ENCODE assay signal across 26 mouse cellular contexts in genomic region chr4:87472787-87473186, GRCm38 (mm10).
DNase-seq lines count a peak whose midpoint lies in the region; ATAC-seq and TF ChIP-seq lines count a peak whose summit lies in the region.
"Had no signal": no experiment of that assay in that cellular context is flagged by ENCODE, and none has a peak within 500 bp of the region (broad histone marks: within the 10 kb centered on the region; RNA-seq: fewer than 3 reads in every experiment).

No protein-coding gene starts in this region.

- 52% methylated on average over 1 of the region's 1 CpGs for WGBS in forebrain, embryonic 11.5 days
- 73% methylated on average over 1 of the region's 1 CpGs for WGBS in forebrain, embryonic 10.5 days
- WGBS in lung, embryonic 16.5 days, result 41% methylated on average over 1 of the region's 1 CpGs
- 55% methylated on average over 1 of the region's 1 CpGs for WGBS in lung, adult 2 months

- no peak for DNase-seq in forebrain, embryonic 11.5 days (ENCODE audit: low spot score)
- no peak for DNase-seq in forebrain, embryonic 10.5 days (ENCODE audit: extremely low spot score, low spot score)
- no peak for DNase-seq in lung, adult 2 months
- peak; percentile 69 for DNase-seq in brain, embryonic 14.5 days (ENCODE audit: low read depth)
- no peak for DNase-seq in thymus, postnatal 10 days (ENCODE audit: low spot score in 2 of 2)
- DNase-seq in layer of hippocampus, postnatal 25 days (ENCODE audit: extremely low spot score in 1 of 2, low spot score in 1 of 2), result no peak
- DNase-seq: adrenal gland, postnatal 14 days; cerebellum, adult 9-10 months; gastrocnemius, adult 2 months; heart, postnatal 4 days; kidney, postnatal 4 days; left cerebral cortex, postnatal 4 days; right cerebral cortex, adult 18-20 months; right cerebral cortex, postnatal 4 days; thymus, postnatal 4 days had no signal

- 0 out of 2 replicates have a peak, but pooled peaks have one; percentile 24 for ATAC-seq in forebrain, embryonic 11.5 days (replicated peaks; ENCODE audit: low FRiP score)
- 0 out of 2 replicates have a peak, but pooled peaks have one; percentile 20 for ATAC-seq in lung, embryonic 16.5 days (ENCODE audit: low read depth)
- no peak for ATAC-seq in activated CD4-positive, CD25-positive, alpha-beta regulatory T cell, adult 4 months
- ATAC-seq: hindbrain, embryonic 16.5 days; Patski had no signal

- H3K9me3 ChIP-seq in forebrain, embryonic 11.5 days (ENCODE audit: control insufficient read depth, low read length), result no peaks in the 10 kb centered on the region
- H3K9me3 ChIP-seq in forebrain, embryonic 10.5 days, result no peaks in the 10 kb centered on the region
- no peaks in the 10 kb centered on the region for H3K9me3 ChIP-seq in lung, embryonic 16.5 days (ENCODE audit: control insufficient read depth, low read length)
- H3K9me3 ChIP-seq: G1E; heart, embryonic 10.5 days; limb, embryonic 15.5 days; lung, embryonic 15.5 days; stomach, embryonic 15.5 days had no signal

- H3K27ac ChIP-seq in forebrain, embryonic 11.5 days (ENCODE audit: low read depth, low read length), result no peak overlapping the region
- no peak overlapping the region for H3K27ac ChIP-seq in forebrain, embryonic 10.5 days
- peak overlapping the region; percentile 34; the same call in 1 of the 2 replicates for H3K27ac ChIP-seq in lung, embryonic 16.5 days (ENCODE audit: low read length)
- H3K27ac ChIP-seq: gastrocnemius, adult 2 months; heart, embryonic 10.5 days; limb, embryonic 15.5 days; liver, embryonic 14.5 days; lung, embryonic 15.5 days; stomach, embryonic 15.5 days had no signal

- no peak for TF ChIP-seq CTCF in lung, adult 2 months (IDR thresholded peaks at IDR 0.05; ENCODE audit: insufficient read depth, low read length)
- TF ChIP-seq CTCF in brain, embryonic 14.5 days (IDR thresholded peaks at IDR 0.05; ENCODE audit: borderline replicate concordance, extremely low read depth, insufficient read depth, insufficient read length), result no peak

- H3K4me1 ChIP-seq in forebrain, embryonic 11.5 days (replicated peaks; ENCODE audit: control insufficient read depth, insufficient read depth, low read length), result no peaks in the 10 kb centered on the region
- H3K4me1 ChIP-seq in forebrain, embryonic 10.5 days, result peaks cover 24% of the 10 kb centered on the region
- H3K4me1 ChIP-seq in lung, embryonic 16.5 days (replicated peaks; ENCODE audit: control insufficient read depth, insufficient read depth, low read length), result peaks cover 9% of the 10 kb centered on the region; the same call in 1 of the 2 replicates
- peaks cover 7% of the 10 kb centered on the region; the same call in 1 of the 2 replicates for H3K4me1 ChIP-seq in lung, adult 2 months (ENCODE audit: control insufficient read depth, insufficient read depth, low read length)
- H3K4me1 ChIP-seq: heart, embryonic 10.5 days; stomach, embryonic 15.5 days had no signal

- no peak overlapping the region for H3K4me2 ChIP-seq in forebrain, embryonic 11.5 days (ENCODE audit: low read depth, low read length, severe bottlenecking)
- no peak overlapping the region for H3K4me2 ChIP-seq in lung, embryonic 16.5 days (ENCODE audit: low read depth, low read length)
- H3K4me2 ChIP-seq: limb, embryonic 15.5 days; lung, embryonic 15.5 days; midbrain, embryonic 11.5 days; stomach, embryonic 15.5 days had no signal

- no peaks in the 10 kb centered on the region for H3K36me3 ChIP-seq in forebrain, embryonic 11.5 days (ENCODE audit: control insufficient read depth, insufficient read depth, low read length)
- no peaks in the 10 kb centered on the region for H3K36me3 ChIP-seq in forebrain, embryonic 10.5 days (replicated peaks)
- no peaks in the 10 kb centered on the region for H3K36me3 ChIP-seq in lung, embryonic 16.5 days (ENCODE audit: control insufficient read depth, insufficient read depth, low read length)
- H3K36me3 ChIP-seq: G1E; heart, embryonic 10.5 days; limb, embryonic 15.5 days; lung, embryonic 15.5 days; stomach, embryonic 15.5 days had no signal

- no peak for TF ChIP-seq POLR2A in lung, adult 2 months (IDR thresholded peaks at IDR 0.05; ENCODE audit: borderline replicate concordance, extremely low read depth, low read depth, low read length)
- TF ChIP-seq POLR2A in brain, embryonic 14.5 days (IDR thresholded peaks at IDR 0.05; ENCODE audit: borderline replicate concordance, extremely low read depth, insufficient read depth, insufficient read length, poor library complexity, severe bottlenecking), result no peak

- no peak overlapping the region for H3K9ac ChIP-seq in forebrain, embryonic 11.5 days (ENCODE audit: low read length)
- no peak overlapping the region for H3K9ac ChIP-seq in lung, embryonic 16.5 days (ENCODE audit: low read length)
- H3K9ac ChIP-seq: limb, embryonic 15.5 days; liver, embryonic 14.5 days; lung, embryonic 15.5 days; stomach, embryonic 15.5 days had no signal

- no peak overlapping the region for H3K4me3 ChIP-seq in forebrain, embryonic 11.5 days (ENCODE audit: low read depth, low read length)
- no peak overlapping the region for H3K4me3 ChIP-seq in forebrain, embryonic 10.5 days
- no peak overlapping the region for H3K4me3 ChIP-seq in lung, embryonic 16.5 days (ENCODE audit: low read length)
- H3K4me3 ChIP-seq in lung, adult 2 months (replicated peaks; ENCODE audit: extremely low read depth, low read depth, low read length), result no peak overlapping the region
- H3K4me3 ChIP-seq: gastrocnemius, adult 2 months; heart, embryonic 10.5 days; limb, embryonic 15.5 days; lung, embryonic 15.5 days; stomach, embryonic 15.5 days had no signal

- no peaks in the 10 kb centered on the region for H3K27me3 ChIP-seq in forebrain, embryonic 11.5 days (ENCODE audit: control insufficient read depth, insufficient read depth, low read length)
- no peaks in the 10 kb centered on the region for H3K27me3 ChIP-seq in forebrain, embryonic 10.5 days (ENCODE audit: poor library complexity, severe bottlenecking)
- no peaks in the 10 kb centered on the region for H3K27me3 ChIP-seq in lung, embryonic 16.5 days (ENCODE audit: control insufficient read depth, insufficient read depth, low read depth, low read length)
- H3K27me3 ChIP-seq: limb, embryonic 15.5 days; lung, embryonic 15.5 days; Patski; stomach, embryonic 15.5 days had no signal
